Mouse (Mus musculus) neural tube, embryonic 11.5 days (tissue): ENCODE data around the gene Cntnap1. TPM values are rescaled to one million over a fixed set of nuclear protein-coding genes. Genes with fewer than 3 reads are reported as not detected.

ENCODE experiments used
- ATAC-seq: fragments of 200-750 bp; cut with Nextera tagmentation; 2 replicates; pipeline ENCODE4 v1.8.0; 2017; ENCODE audit warnings: moderate number of reproducible peaks, mild to moderate bottlenecking, moderate TSS enrichment, moderate library complexity; ENCODE audit not compliant: insufficient read depth, low FRiP score, low TSS enrichment
- DNase-seq: peaks from one replicate; pipeline ENCODE4 v3.0.0-alpha.2; 2015; ENCODE audit warnings: low spot score
- H3K27ac ChIP-seq: fragments of 300-500 bp; sonication (generic); 2 replicates; pipeline ENCODE4 v1.5.1; 2014; ENCODE audit warnings: low read depth, mild to moderate bottlenecking, low read length
- H3K27me3 ChIP-seq: fragments of 300-500 bp; sonication (generic); 2 replicates; pipeline ENCODE4 v1.6.1; 2014; ENCODE audit warnings: mild to moderate bottlenecking, low read length, mixed read lengths; ENCODE audit not compliant: control insufficient read depth, insufficient read depth
- H3K36me3 ChIP-seq: fragments of 300-500 bp; sonication (generic); 2 replicates; pipeline ENCODE4 v1.6.1; 2014; ENCODE audit warnings: mild to moderate bottlenecking, low read length, moderate library complexity, mixed read lengths; ENCODE audit not compliant: control insufficient read depth, insufficient read depth
- H3K4me1 ChIP-seq: fragments of 300-500 bp; sonication (generic); 2 replicates; pipeline ENCODE4 v1.6.1; 2014; ENCODE audit warnings: low read length, mixed read lengths; ENCODE audit not compliant: control insufficient read depth, insufficient read depth
- H3K4me2 ChIP-seq: fragments of 300-500 bp; sonication (generic); 2 replicates; pipeline ENCODE4 v1.6.1; 2014; ENCODE audit warnings: low read depth, mild to moderate bottlenecking, moderate library complexity
- H3K4me3 ChIP-seq: fragments of 300-500 bp; sonication (generic); 2 replicates; pipeline ENCODE4 v1.5.1; 2014; ENCODE audit warnings: low read depth, low read length
- H3K9ac ChIP-seq: fragments of 300-500 bp; sonication (generic); 2 replicates; pipeline ENCODE4 v1.6.1; 2014; ENCODE audit warnings: mild to moderate bottlenecking, low read length
- H3K9me3 ChIP-seq: fragments of 300-500 bp; sonication (generic); 2 replicates; pipeline ENCODE4 v1.6.1; 2016; ENCODE audit warnings: low read length; ENCODE audit not compliant: control insufficient read depth
- WGBS: fragments of 180-500 bp; shearing (Covaris S2); extraction: QIAGEN DNeasy Blood & Tissue Kit; methylation state at CpG from one replicate; pipeline ENCODE4 v1.1.7; 2014; 5-methylcytosine and 5-hydroxymethylcytosine counted together
- polyA plus RNA-seq: library from polyadenylated mRNA; unstranded; fragments of >200 nt; fragmentation: Nextera tagmentation; extraction: Ambion mirVana; gene quantifications from 2 replicates; pipeline ENCODE4 v1.2.1, GENCODE M21; 2014

Gene Cntnap1
- polyA plus RNA-seq, 1 experiment from 2014 or later = 0.94 TPM

DNA sequence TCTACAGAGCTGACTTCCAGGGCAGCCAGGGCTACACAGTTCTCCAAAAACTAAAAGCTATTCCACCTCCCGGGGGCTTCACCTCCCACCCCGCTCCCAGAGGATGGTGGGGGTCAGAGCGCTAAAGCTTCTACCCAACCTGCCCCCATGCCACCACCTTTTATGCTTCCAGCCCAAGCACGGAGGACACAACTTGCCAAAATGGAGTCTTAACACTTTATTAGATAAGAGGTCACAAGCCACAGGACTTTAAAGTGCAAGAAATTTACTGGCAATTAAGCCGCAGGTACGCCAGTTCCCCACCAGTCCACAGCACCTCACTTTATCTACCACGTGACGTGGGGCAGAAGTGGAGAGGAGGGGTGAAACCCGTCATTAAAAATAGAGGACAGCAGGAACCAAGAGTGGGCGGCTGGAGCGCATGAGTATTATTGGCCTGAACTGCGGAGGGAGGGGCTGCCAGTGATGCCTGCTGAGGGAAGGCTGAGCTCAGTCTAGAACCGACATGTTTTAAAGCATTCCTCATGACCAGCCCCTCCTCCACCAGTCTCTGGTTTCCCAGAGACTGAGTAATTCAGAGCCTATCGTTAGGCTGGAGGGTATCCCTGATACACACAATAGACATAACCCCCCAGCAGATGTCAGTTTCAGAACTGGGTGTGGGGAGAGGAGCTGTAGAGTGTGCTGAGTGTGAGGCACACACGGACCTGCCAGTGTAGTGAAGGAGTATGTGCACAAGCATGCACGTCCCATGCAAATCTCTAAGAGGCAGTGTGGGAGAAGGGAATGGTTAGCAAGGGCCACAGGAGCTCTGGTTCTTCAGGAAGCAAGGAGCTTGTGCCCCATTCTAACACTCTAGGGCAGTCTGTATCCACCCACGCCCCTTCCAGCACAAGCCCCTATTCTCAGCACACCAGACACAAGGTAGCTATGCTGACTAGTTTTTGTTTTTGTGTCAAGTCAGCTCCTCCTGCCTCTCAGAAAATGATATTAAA lies 20.9 kb downstream of the Cntnap1 start:
- Histone ChIP-seq H3K27ac (peak overlapping the region; percentile 84; the same call in 1 of the 2 replicates), H3K4me2 (no peak overlapping the region), H3K27me3 (no peaks in the 10 kb centered on the region), H3K9me3 (no peaks in the 10 kb centered on the region), H3K36me3 (no peaks in the 10 kb centered on the region), H3K4me1 (peaks cover 13% of the 10 kb centered on the region), H3K9ac (no peak overlapping the region), H3K4me3 (no peak overlapping the region)
- no peak for DNase-seq
- no peak for ATAC-seq
- 45% methylated on average over 17 of the region's 17 CpGs for WGBS

DNA sequence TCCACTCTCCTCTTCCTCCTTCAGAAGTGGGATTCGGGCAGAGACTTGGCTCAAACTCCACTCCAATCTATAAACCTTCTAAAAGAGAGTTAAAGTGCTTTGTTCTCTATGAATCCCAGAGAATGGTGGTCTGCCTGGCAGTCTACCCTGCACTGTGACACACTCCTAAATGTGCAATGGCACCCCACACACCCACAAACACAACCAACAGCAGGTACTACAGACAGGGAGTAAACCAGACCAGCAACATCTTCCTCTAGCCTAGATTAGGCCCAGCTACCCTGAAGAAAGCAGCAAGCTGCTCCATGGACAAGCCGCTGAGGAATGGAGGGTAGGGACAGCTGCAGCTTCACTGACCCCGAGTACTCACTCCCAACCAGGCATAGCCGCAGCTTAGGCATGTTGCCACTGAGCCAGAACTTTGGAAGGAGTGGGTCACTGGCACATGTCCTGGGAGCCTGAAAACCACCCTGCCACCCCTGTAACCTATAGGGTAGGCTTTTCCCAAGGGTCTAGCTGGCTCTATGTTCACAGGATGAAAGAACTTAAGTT lies 21.7 kb downstream of the Cntnap1 start:
- Histone ChIP-seq H3K36me3 (no peaks in the 10 kb centered on the region), H3K27ac (no peak overlapping the region), H3K9ac (no peak overlapping the region), H3K4me2 (no peak overlapping the region), H3K4me1 (peaks cover 13% of the 10 kb centered on the region), H3K9me3 (no peaks in the 10 kb centered on the region), H3K4me3 (no peak overlapping the region), H3K27me3 (no peaks in the 10 kb centered on the region)
- DNase-seq (no peak), ATAC-seq (no peak)
- 86% methylated on average over 4 of the region's 4 CpGs for WGBS

DNA sequence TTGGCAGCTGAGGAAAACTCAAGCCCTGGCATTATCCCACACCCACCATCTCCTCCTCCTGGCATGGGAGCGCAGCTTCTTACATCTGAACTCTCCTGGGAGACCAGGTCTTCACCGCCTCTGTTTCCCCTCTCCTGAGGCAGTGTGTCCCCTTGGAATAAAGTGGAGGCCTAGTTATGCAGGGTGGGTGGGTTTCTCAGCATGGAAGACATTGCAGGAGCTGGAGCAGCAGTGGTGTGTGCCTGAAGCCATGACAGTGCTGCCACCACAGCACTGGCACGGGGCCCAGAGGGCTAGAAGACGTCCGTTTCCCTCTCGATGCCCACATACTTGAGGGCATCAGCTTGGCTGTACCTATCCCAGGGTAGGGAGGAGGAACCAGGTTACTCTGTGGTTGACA lies 22.3 kb downstream of the Cntnap1 start:
- Histone ChIP-seq H3K4me2 (no peak overlapping the region), H3K36me3 (no peaks in the 10 kb centered on the region), H3K9ac (no peak overlapping the region), H3K27ac (no peak overlapping the region), H3K9me3 (no peaks in the 10 kb centered on the region), H3K27me3 (no peaks in the 10 kb centered on the region), H3K4me1 (peaks cover 13% of the 10 kb centered on the region), H3K4me3 (no peak overlapping the region)
- DNase-seq (no peak), ATAC-seq (no peak)
- whole genome bisulfite sequencing = 92% methylated on average over 6 of the region's 6 CpGs

DNA sequence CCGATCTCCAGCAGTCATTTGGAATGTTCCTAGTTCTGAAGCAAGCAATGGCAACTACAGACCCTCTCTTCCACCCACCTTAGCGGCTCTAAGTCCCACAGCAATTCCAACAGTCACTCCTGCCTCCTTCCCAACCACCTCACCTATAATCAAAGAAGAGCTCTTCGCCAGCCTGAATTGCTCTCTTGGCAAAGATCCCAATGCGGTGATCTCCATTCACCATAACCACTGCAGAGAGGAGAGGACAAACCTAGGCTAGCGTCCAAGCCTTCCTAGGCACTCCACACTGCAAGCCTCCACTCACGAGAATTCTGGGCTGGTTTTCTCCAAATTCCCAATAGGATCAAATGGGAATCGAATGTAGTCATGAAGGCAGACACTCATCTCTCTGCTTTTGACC lies 22.8 kb downstream of the Cntnap1 start:
- Histone ChIP-seq H3K4me3 (no peak overlapping the region), H3K36me3 (no peaks in the 10 kb centered on the region), H3K9me3 (no peaks in the 10 kb centered on the region), H3K4me2 (no peak overlapping the region), H3K27ac (no peak overlapping the region), H3K27me3 (no peaks in the 10 kb centered on the region), H3K4me1 (peaks cover 13% of the 10 kb centered on the region), H3K9ac (no peak overlapping the region)
- no peak for ATAC-seq
- no peak for DNase-seq
- WGBS = 89% methylated on average over 7 of the region's 7 CpGs

DNA sequence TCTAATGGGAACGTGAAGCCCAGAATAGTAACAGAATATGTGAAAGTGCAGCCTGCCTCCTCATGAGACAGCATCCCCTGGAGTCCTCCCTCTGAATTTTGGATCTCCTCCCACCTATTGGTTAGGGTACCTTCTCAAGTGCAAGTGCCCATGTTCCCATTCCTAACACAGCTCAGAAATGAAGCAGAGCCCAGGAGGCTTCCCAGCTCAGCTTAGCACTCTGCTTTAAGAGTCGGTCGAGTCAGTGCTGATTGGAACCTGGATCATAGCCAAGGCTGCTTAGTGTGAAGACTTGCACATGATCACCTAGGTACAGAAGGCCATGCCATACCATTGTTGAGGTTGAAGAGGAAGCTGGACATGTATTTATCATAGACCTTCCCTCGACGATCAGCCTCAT lies 23.8 kb downstream of the Cntnap1 start:
- Histone ChIP-seq H3K9me3 (no peaks in the 10 kb centered on the region), H3K4me3 (no peak overlapping the region), H3K36me3 (no peaks in the 10 kb centered on the region), H3K4me2 (no peak overlapping the region), H3K9ac (no peak overlapping the region), H3K4me1 (peaks cover 12% of the 10 kb centered on the region), H3K27ac (no peak overlapping the region), H3K27me3 (no peaks in the 10 kb centered on the region)
- 91% methylated on average over 5 of the region's 5 CpGs for WGBS
- ATAC-seq = no peak
- DNase-seq = no peak

DNA sequence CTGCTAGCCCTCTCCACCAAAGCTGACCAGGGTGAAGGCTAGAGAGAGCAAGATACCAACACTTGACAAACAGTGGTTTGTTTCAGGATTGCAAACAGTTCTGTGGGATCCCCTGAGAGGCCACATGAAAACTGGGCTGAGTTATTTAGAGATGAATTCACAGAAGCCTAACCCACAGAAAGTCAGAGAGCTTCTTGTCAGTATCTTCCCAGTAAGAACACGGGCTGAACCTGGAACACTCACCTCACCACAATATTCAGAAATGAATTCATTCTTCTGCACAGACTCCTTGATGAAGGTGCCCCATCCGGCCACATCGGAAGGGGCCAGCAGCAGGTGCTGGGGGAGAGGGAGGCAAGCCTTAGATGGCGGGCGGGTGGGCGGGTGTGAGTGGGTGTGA lies 24.3 kb downstream of the Cntnap1 start:
- Histone ChIP-seq H3K27ac (no peak overlapping the region), H3K4me2 (no peak overlapping the region), H3K27me3 (no peaks in the 10 kb centered on the region), H3K9me3 (no peaks in the 10 kb centered on the region), H3K9ac (no peak overlapping the region), H3K4me1 (peaks cover 7% of the 10 kb centered on the region), H3K4me3 (no peak overlapping the region), H3K36me3 (no peaks in the 10 kb centered on the region)
- DNase-seq (no peak), ATAC-seq (no peak)
- 99% methylated on average over 6 of the region's 6 CpGs for WGBS

DNA sequence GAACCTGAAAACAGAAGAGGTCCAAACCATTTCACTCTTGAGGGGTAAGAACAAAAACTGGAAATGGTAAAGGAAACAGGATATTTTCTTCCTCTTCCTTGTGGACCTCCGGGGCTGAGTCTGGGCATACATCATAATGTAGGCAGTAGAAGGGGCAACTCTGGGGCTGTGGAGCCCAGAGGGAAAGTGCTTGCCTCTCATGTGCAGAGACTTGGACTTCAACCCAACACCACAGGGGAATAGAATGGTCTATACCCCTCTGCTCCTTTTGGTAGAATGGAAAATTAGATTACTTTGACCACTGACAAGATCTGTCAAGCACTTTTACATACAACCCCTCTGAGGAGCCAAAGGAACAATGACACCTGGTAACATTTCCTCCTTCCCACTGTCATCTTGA lies 24.8 kb downstream of the Cntnap1 start:
- H3K4me1 ChIP-seq = peaks cover 2% of the 10 kb centered on the region; the same call in 1 of the 2 replicates
- H3K9ac ChIP-seq = no peak overlapping the region
- ATAC-seq = no peak
- H3K9me3 ChIP-seq = no peaks in the 10 kb centered on the region
- H3K4me3 ChIP-seq = no peak overlapping the region
- no peak overlapping the region for H3K27ac ChIP-seq
- H3K4me2 ChIP-seq = no peak overlapping the region
- DNase-seq = no peak
- H3K27me3 ChIP-seq = no peaks in the 10 kb centered on the region
- WGBS = 75% methylated on average over 1 of the region's 1 CpGs
- no peaks in the 10 kb centered on the region for H3K36me3 ChIP-seq

DNA sequence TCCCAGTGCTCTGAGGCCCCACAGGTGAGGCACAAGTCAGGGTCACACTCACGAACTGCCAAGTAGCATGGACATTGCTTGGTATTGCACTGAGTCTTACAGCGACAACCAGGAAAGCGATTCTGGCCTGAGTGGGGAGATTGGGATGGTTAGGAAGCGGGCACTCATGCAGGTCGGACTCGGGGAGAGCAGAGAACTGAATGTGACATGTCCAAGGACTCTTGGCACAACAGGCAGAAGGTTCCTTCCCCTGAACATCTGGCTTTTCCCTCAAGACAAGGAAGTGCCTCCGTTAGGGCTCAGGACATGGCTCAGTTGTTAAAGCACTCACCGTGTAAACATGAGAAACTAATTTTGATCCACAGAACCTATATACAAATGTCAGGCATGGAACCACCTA lies 25.2 kb downstream of the Cntnap1 start:
- H3K27ac ChIP-seq = no peak overlapping the region
- no peak for DNase-seq
- ATAC-seq = no peak

DNA sequence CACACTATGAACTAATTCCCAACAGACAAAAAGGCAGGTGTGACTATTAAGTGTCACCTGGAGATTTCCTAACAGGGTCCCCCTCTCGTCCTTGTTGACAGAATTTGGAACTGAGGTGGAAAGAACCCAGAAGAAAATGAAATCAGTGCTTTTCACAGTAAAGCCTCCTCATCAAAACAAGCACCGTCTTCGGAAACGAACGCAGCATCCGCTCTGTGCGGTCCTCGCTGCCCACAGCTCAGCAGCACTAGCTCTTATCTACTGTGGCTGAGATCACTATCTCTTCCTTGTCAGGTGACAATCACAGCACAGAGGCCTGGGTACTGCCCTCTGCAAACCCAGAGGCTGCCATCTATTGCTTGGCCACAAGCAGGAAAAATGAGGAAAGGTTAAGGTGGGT lies 25.9 kb downstream of the Cntnap1 start:
- 94% methylated on average over 8 of the region's 8 CpGs for WGBS
- Histone ChIP-seq H3K4me2 (no peak overlapping the region), H3K4me1 (no peaks in the 10 kb centered on the region), H3K27me3 (no peaks in the 10 kb centered on the region), H3K27ac (no peak overlapping the region), H3K9me3 (no peaks in the 10 kb centered on the region), H3K4me3 (no peak overlapping the region), H3K9ac (no peak overlapping the region), H3K36me3 (no peaks in the 10 kb centered on the region)
- ATAC-seq (no peak), DNase-seq (no peak)

More for the DNA sequence above, 25.2 kb downstream of the Cntnap1 start:
- Histone ChIP-seq H3K27me3 (no peaks in the 10 kb centered on the region), H3K4me2 (no peak overlapping the region), H3K4me1 (no peaks in the 10 kb centered on the region), H3K9me3 (no peaks in the 10 kb centered on the region), H3K4me3 (no peak overlapping the region), H3K36me3 (no peaks in the 10 kb centered on the region), H3K9ac (no peak overlapping the region)
- 90% methylated on average over 8 of the region's 8 CpGs for WGBS
